Mouse (Mus musculus) heart, postnatal 0 days (tissue): Measurements from ENCODE around the gene Yod1. TPM values are rescaled to one million over a fixed set of nuclear protein-coding genes. Genes with fewer than 3 reads are reported as not detected.
A peak's percentile ranks its signal among the peaks of the same experiment; 100 is the strongest.

Source experiments
- ATAC-seq: fragments of 200-750 bp; cut with Nextera tagmentation; 2 replicates; pipeline ENCODE4 v1.8.0; 2017; ENCODE audit warnings: low read depth, moderate number of reproducible peaks, moderate library complexity; ENCODE audit not compliant: insufficient read depth
- DNase-seq: peaks from one replicate; pipeline ENCODE4 v3.0.0-alpha.2; 2016; ENCODE audit warnings: low spot score
- H3K27ac ChIP-seq: fragments of 300-500 bp; sonication (generic); 2 replicates; pipeline ENCODE4 v1.5.1; 2014; ENCODE audit warnings: low read depth, mild to moderate bottlenecking
- H3K27me3 ChIP-seq: fragments of 300-500 bp; sonication (generic); 2 replicates; pipeline ENCODE4 v1.6.1; 2014; ENCODE audit warnings: low read length, mixed read lengths; ENCODE audit not compliant: control insufficient read depth, insufficient read depth
- H3K36me3 ChIP-seq: fragments of 300-500 bp; sonication (generic); replicated peaks from 2 replicates; pipeline ENCODE4 v1.6.1; 2014; ENCODE audit warnings: low read length, mixed read lengths; ENCODE audit not compliant: control insufficient read depth, insufficient read depth
- H3K4me1 ChIP-seq: fragments of 300-500 bp; sonication (generic); 2 replicates; pipeline ENCODE4 v1.6.1; 2014; ENCODE audit warnings: antibody characterized with exemption; ENCODE audit not compliant: control insufficient read depth, insufficient read depth
- H3K4me2 ChIP-seq: fragments of 300-500 bp; sonication (generic); 2 replicates; pipeline ENCODE4 v1.6.1; 2014; ENCODE audit warnings: low read depth, mild to moderate bottlenecking, low read length, moderate library complexity
- H3K4me3 ChIP-seq: fragments of 300-500 bp; sonication (generic); 2 replicates; pipeline ENCODE4 v1.5.1; 2014; ENCODE audit warnings: low read depth, low read length
- H3K9ac ChIP-seq: fragments of 300-500 bp; sonication (generic); replicated peaks from 2 replicates; pipeline ENCODE4 v1.6.1; 2014; ENCODE audit warnings: low read depth, low read length, mixed read lengths
- H3K9me3 ChIP-seq: fragments of 300-500 bp; sonication (generic); replicated peaks from 2 replicates; pipeline ENCODE4 v1.6.1; 2016; ENCODE audit warnings: low read length; ENCODE audit not compliant: control insufficient read depth
- CTCF ChIP-seq: IDR thresholded peaks from 2 replicates; pipeline ENCODE4 v1.5.1; 2016; ENCODE audit warnings: antibody characterized with exemption, control low read depth, low read depth
- EP300 ChIP-seq: IDR thresholded peaks from 2 replicates; pipeline ENCODE4 v1.6.1; 2016; ENCODE audit warnings: antibody characterized with exemption, low read depth
- WGBS: fragments of 180-500 bp; shearing (Covaris S2); extraction: QIAGEN DNeasy Blood & Tissue Kit; methylation state at CpG from one replicate; pipeline ENCODE4 v1.1.7; 2014; 5-methylcytosine and 5-hydroxymethylcytosine counted together
- polyA plus RNA-seq: library from polyadenylated mRNA; unstranded; fragments of >200 nt; fragmentation: Nextera tagmentation; extraction: Ambion mirVana; gene quantifications from 2 replicates; pipeline ENCODE4 v1.2.1, GENCODE M21; 2015
- total RNA-seq: library from RNA; depleted of rRNA; stranded (reverse); fragments of >200 nt; gene quantifications from 2 replicates; pipeline ENCODE4 v1.2.3, GENCODE M21; 2014; ENCODE audit warnings: low replicate concordance

The Yod1 gene
- total and polyA plus RNA-seq, 2 experiments from 2014 or later: 4.9 to 6.4 TPM

- Histone ChIP-seq H3K4me3 (no peak overlapping the region), H3K36me3 (no peaks in the 10 kb centered on the region), H3K27me3 (no peaks in the 10 kb centered on the region), H3K4me1 (no peaks in the 10 kb centered on the region), H3K4me2 (no peak overlapping the region), H3K27ac (no peak overlapping the region), H3K9ac (no peak overlapping the region), H3K9me3 (no peaks in the 10 kb centered on the region)
- ATAC-seq (no peak), DNase-seq (no peak)
- TF ChIP-seq CTCF (no peak), EP300 (no peak)
- 95% methylated on average over 2 of the region's 2 CpGs for WGBS
Observed at GRCm38 (mm10) chr1:130726396-130726795, 9.3 kb downstream of the Yod1 start.

GRCm38 (mm10) chr1:130728070-130728469 is 10.9 kb downstream of the Yod1 start:
- no peaks in the 10 kb centered on the region for H3K9me3 ChIP-seq
- DNase-seq (peak; percentile 23), ATAC-seq (no peak)
- no peaks in the 10 kb centered on the region for H3K36me3 ChIP-seq
- no peaks in the 10 kb centered on the region for H3K27me3 ChIP-seq
- no peaks in the 10 kb centered on the region for H3K4me1 ChIP-seq
- TF ChIP-seq EP300 (no peak), CTCF (no peak)
- H3K9ac ChIP-seq: no peak overlapping the region
- no peak overlapping the region for H3K4me3 ChIP-seq
- 57% methylated on average over 1 of the region's 1 CpGs for WGBS
- H3K4me2 ChIP-seq: no peak overlapping the region
- H3K27ac ChIP-seq: no peak overlapping the region

- Histone ChIP-seq H3K9me3 (no peaks in the 10 kb centered on the region), H3K4me3 (no peak overlapping the region), H3K9ac (no peak overlapping the region), H3K27me3 (no peaks in the 10 kb centered on the region), H3K4me2 (no peak overlapping the region), H3K4me1 (no peaks in the 10 kb centered on the region), H3K36me3 (no peaks in the 10 kb centered on the region), H3K27ac (no peak overlapping the region)
- ATAC-seq: no peak
- no peak for TF ChIP-seq EP300
- TF ChIP-seq CTCF: no peak
- WGBS: 82% methylated on average over 3 of the region's 3 CpGs
- DNase-seq: no peak
Observed at GRCm38 (mm10) chr1:130728708-130729107, 11.6 kb downstream of the Yod1 start.

GRCm38 (mm10) chr1:130729153-130729552 is 12.0 kb downstream of the Yod1 start, which contains the start of gene Pfkfb2:
Gene Pfkfb2 (minus strand): TSS chr1:130729253.
- WGBS: 82% methylated on average over 2 of the region's 2 CpGs
- H3K9me3 ChIP-seq: no peaks in the 10 kb centered on the region
- H3K27ac ChIP-seq: no peak within 1 kb of the TSS
- no peak for DNase-seq
- H3K4me2 ChIP-seq: no peak within 1 kb of the TSS
- TF ChIP-seq CTCF: no peak
- no peak for TF ChIP-seq EP300
- H3K4me3 ChIP-seq: no peak within 1 kb of the TSS
- no peaks in the 10 kb centered on the region for H3K27me3 ChIP-seq
- ATAC-seq: no peak
- no peak within 1 kb of the TSS for H3K9ac ChIP-seq
- no peaks in the 10 kb centered on the region for H3K4me1 ChIP-seq
- H3K36me3 ChIP-seq: no peaks in the 10 kb centered on the region

GRCm38 (mm10) chr1:130731741-130732337 is 14.7 kb downstream of the Yod1 start, which contains the start of gene AA986860:
Gene AA986860 (plus strand): TSS chr1:130731976.
- no peak within 1 kb of the TSS for H3K9ac ChIP-seq
- 12% methylated on average over 10 of the region's 10 CpGs for WGBS
- no peak for TF ChIP-seq EP300
- TF ChIP-seq CTCF: no peak
- no peak within 1 kb of the TSS for H3K27ac ChIP-seq
- H3K4me3 ChIP-seq: no peak within 1 kb of the TSS
- peak within 1 kb of the TSS; percentile 14; the same call in 1 of the 2 replicates for H3K4me2 ChIP-seq
- H3K4me1 ChIP-seq: no peaks in the 10 kb centered on the region
- H3K9me3 ChIP-seq: no peaks in the 10 kb centered on the region
- DNase-seq: peak; percentile 23
- ATAC-seq: no peak; the same call in 1 of the 2 replicates
- H3K36me3 ChIP-seq: no peaks in the 10 kb centered on the region
- no peaks in the 10 kb centered on the region for H3K27me3 ChIP-seq
